Mouse (Mus musculus) E14TG2a.4 (cell line): Measurements from ENCODE around the gene Cyth1.

Source experiments
- CTCF ChIP-seq: conservative IDR thresholded peaks from 2 replicates; pipeline ENCODE4 v1.5.1; 2014; ENCODE audit warnings: low read length
- NANOG ChIP-seq: IDR thresholded peaks from 2 replicates; pipeline ENCODE4 v1.6.1; 2014; ENCODE audit warnings: borderline replicate concordance, low read length, mixed read lengths

GRCm38 (mm10) chr11:118129812-118130211, 118.6 kb downstream of the Cyth1 start:
- TF ChIP-seq CTCF (no peak), NANOG (no peak)
